Mouse (Mus musculus) ES-E14 (cell line): ENCODE measurements around the gene Ralgapa1. TPM values are rescaled to one million over a fixed set of nuclear protein-coding genes. Genes with fewer than 3 reads are reported as not detected.

Source experiments
- DNase-seq: peaks from one replicate; pipeline ENCODE4 v3.0.0-alpha.2; 2013; ENCODE audit warnings: low read depth, low spot score
- H3K27ac ChIP-seq: 2 replicates; pipeline ENCODE4 v1.5.1; 2012; ENCODE audit warnings: low read depth, mild to moderate bottlenecking, low read length, moderate library complexity, mixed read lengths; ENCODE audit not compliant: poor library complexity, insufficient read depth, severe bottlenecking
- H3K36me3 ChIP-seq: 2 replicates; pipeline ENCODE4 v1.6.1; 2012; ENCODE audit warnings: mild to moderate bottlenecking, low read length, moderate library complexity, mixed read lengths; ENCODE audit not compliant: control insufficient read depth, poor library complexity, insufficient read depth, severe bottlenecking
- H3K4me1 ChIP-seq, 2 experiments: fragments of 150-350 bp in 1 of 2; sonication (generic) in 1 of 2; 2 replicates each; pipeline ENCODE4 v1.6.1; 2012; ENCODE audit warnings: low read length in 2 of 2, mild to moderate bottlenecking in 1 of 2, mixed read lengths in 1 of 2; ENCODE audit not compliant: control insufficient read depth in 2 of 2, insufficient read depth in 2 of 2, poor library complexity in 1 of 2
- H3K4me3 ChIP-seq, 2 experiments: fragments of 150-350 bp in 1 of 2; sonication (generic) in 1 of 2; 2 replicates each; pipeline ENCODE4 v1.5.1; 2012; ENCODE audit warnings: low read length in 2 of 2, low read depth in 1 of 2, mild to moderate bottlenecking in 1 of 2, mixed read lengths in 1 of 2; ENCODE audit not compliant: insufficient read depth in 1 of 2, poor library complexity in 1 of 2, severe bottlenecking in 1 of 2
- H3K9ac ChIP-seq: 2 replicates; pipeline ENCODE4 v1.6.1; 2012; ENCODE audit warnings: low read depth, mild to moderate bottlenecking, low read length, mixed read lengths; ENCODE audit not compliant: poor library complexity, insufficient read depth, severe bottlenecking
- H3K9me3 ChIP-seq: fragments of 150-350 bp; sonication (generic); 2 replicates; pipeline ENCODE4 v1.6.1; 2012; ENCODE audit warnings: low read depth, mild to moderate bottlenecking, low read length; ENCODE audit not compliant: control insufficient read depth, insufficient read depth
- CHD2 ChIP-seq: IDR thresholded peaks from 2 replicates; pipeline ENCODE4 v1.6.1; 2014; ENCODE audit warnings: mild to moderate bottlenecking, low read depth, low read length, inconsistent platforms
- HCFC1 ChIP-seq: IDR thresholded peaks from 2 replicates; pipeline ENCODE4 v1.6.1; 2012; ENCODE audit warnings: low read length, inconsistent platforms, borderline replicate concordance; ENCODE audit not compliant: insufficient read depth
- MAFK ChIP-seq: IDR thresholded peaks from 2 replicates; pipeline ENCODE4 v1.6.1; 2014; ENCODE audit warnings: mild to moderate bottlenecking, low read depth, low read length, inconsistent platforms; ENCODE audit not compliant: insufficient read depth
- ZC3H11A ChIP-seq: IDR thresholded peaks from 2 replicates; pipeline ENCODE4 v1.6.1; 2012; ENCODE audit warnings: low read depth, mild to moderate bottlenecking, inconsistent platforms, low read length, borderline replicate concordance
- ZNF384 ChIP-seq: IDR thresholded peaks from 2 replicates; pipeline ENCODE4 v1.6.1; 2012; ENCODE audit warnings: low read depth, low read length, inconsistent platforms
- in situ Hi-C, 2 experiments: fragments of 600-800 bp; cut with MboI; formaldehyde crosslinking; loops; one replicate each; pipeline ENCODE4 v1.15.1; 2025; ENCODE audit warnings: low sequenced_read_pairs in 2 of 2, inconsistent platforms in 1 of 2; ENCODE audit not compliant: unreplicated experiment in 2 of 2
- total RNA-seq: library from RNA; depleted of rRNA; stranded (reverse); fragments of 300-350 nt; gene quantifications from 2 replicates; pipeline ENCODE4 v1.2.3, GENCODE M21; 2012

Ralgapa1 gene
- total RNA-seq, 1 experiment = 8.9 TPM

DNA sequence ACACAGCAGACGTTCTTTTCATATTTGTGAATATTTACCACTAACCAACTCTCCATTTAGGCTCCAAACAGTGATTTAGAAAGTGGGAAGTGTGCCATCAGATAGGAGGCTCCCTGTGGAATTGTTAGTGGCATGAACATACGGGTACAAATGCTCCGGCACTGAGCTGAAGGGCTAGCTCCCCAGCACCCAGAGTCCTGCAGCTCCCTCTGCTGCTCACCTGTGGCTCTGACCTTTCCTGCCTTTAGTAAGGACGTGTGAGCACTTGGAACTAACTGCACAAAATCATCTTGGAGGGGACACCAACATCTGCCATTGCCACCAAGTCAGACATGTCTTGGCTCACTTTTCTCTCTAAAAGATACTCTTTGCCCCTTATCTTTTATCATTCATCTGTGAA is 194.3 kb downstream of the Ralgapa1 start:
- in situ Hi-C loops = no loop called here
- Histone ChIP-seq H3K4me1 (no peaks in the 10 kb centered on the region), H3K4me3 (no peak overlapping the region), H3K36me3 (no peaks in the 10 kb centered on the region), H3K9ac (no peak overlapping the region), H3K27ac (no peak overlapping the region), H3K9me3 (no peaks in the 10 kb centered on the region)
- peak; percentile 47 for DNase-seq
- TF ChIP-seq ZNF384 (no peak), HCFC1 (no peak), CHD2 (no peak), ZC3H11A (peak; percentile 54; the same call in 1 of the 2 replicates), MAFK (no peak)

- Histone ChIP-seq H3K36me3 (no peaks in the 10 kb centered on the region), H3K27ac (no peak overlapping the region), H3K4me3 (no peak overlapping the region), H3K9me3 (no peaks in the 10 kb centered on the region), H3K9ac (no peak overlapping the region), H3K4me1 (no peaks in the 10 kb centered on the region)
- TF ChIP-seq HCFC1 = no peak
- no peak for TF ChIP-seq ZNF384
- no peak for TF ChIP-seq CHD2
- TF ChIP-seq ZC3H11A = no peak
- no peak for TF ChIP-seq MAFK
- in situ Hi-C loops = no loop called here
- DNase-seq = no peak
Measured at GRCm38 (mm10) chr12:55623254-55623653, 197.7 kb downstream of the Ralgapa1 start.

GRCm38 (mm10) chr12:55622615-55623245 is 198.2 kb downstream of the Ralgapa1 start:
- H3K27ac ChIP-seq = no peak overlapping the region
- no peaks in the 10 kb centered on the region for H3K4me1 ChIP-seq
- TF ChIP-seq HCFC1 = no peak
- TF ChIP-seq ZC3H11A = no peak
- TF ChIP-seq CHD2 = no peak
- no peak for TF ChIP-seq ZNF384
- DNase-seq = no peak
- in situ Hi-C loops = no loop called here
- no peaks in the 10 kb centered on the region for H3K36me3 ChIP-seq
- no peak overlapping the region for H3K9ac ChIP-seq
- H3K9me3 ChIP-seq = no peaks in the 10 kb centered on the region
- no peak overlapping the region for H3K4me3 ChIP-seq

- in situ Hi-C loops = no loop called here
- no peak for TF ChIP-seq CHD2
- no peak for TF ChIP-seq ZNF384
- no peak for TF ChIP-seq MAFK
- no peak for TF ChIP-seq HCFC1
- TF ChIP-seq ZC3H11A = no peak
- Histone ChIP-seq H3K4me1 (no peaks in the 10 kb centered on the region), H3K9ac (no peak overlapping the region), H3K36me3 (no peaks in the 10 kb centered on the region), H3K4me3 (no peak overlapping the region), H3K27ac (no peak overlapping the region), H3K9me3 (no peaks in the 10 kb centered on the region)
- no peak for DNase-seq
Measured at GRCm38 (mm10) chr12:55620321-55620720, 200.6 kb downstream of the Ralgapa1 start.

GRCm38 (mm10) chr12:55610812-55611211 is 210.2 kb downstream of the Ralgapa1 start:
- H3K27ac ChIP-seq = no peak overlapping the region
- in situ Hi-C loops = no loop called here
- no peaks in the 10 kb centered on the region for H3K9me3 ChIP-seq
- no peak for DNase-seq
- no peak for TF ChIP-seq HCFC1
- no peak for TF ChIP-seq CHD2
- no peak for TF ChIP-seq ZNF384
- no peak for TF ChIP-seq ZC3H11A
- TF ChIP-seq MAFK = no peak
- H3K9ac ChIP-seq = no peak overlapping the region
- no peak overlapping the region for H3K4me3 ChIP-seq
- no peaks in the 10 kb centered on the region for H3K4me1 ChIP-seq
- no peaks in the 10 kb centered on the region for H3K36me3 ChIP-seq
